Mouse (Mus musculus): ENCODE data around the gene Lhpp. TPM values are rescaled to one million over a fixed set of nuclear protein-coding genes. Genes with fewer than 3 reads are reported as not detected.

Lhpp gene
- polyA plus RNA-seq, 1 experiment: 26.7 TPM

- H3K27me3 ChIP-seq (ENCODE audit: control insufficient read depth, insufficient read depth, low read length): no peaks in the 10 kb centered on the region
- peak; percentile 86 for TF ChIP-seq CTCF (IDR thresholded peaks at IDR 0.05; ENCODE audit: borderline replicate concordance, insufficient read depth, low read depth, low read length)
- TF ChIP-seq POLR2A (IDR thresholded peaks at IDR 0.05; ENCODE audit: borderline replicate concordance, insufficient read depth, low read length): no peak
- 58% methylated on average over 12 of the region's 12 CpGs for WGBS
- H3K27ac ChIP-seq (ENCODE audit: insufficient read depth, low read length): no peak overlapping the region
- peak; percentile 35 to 68 for DNase-seq
- 0 out of 2 replicates have a peak, but pooled peaks cover 4% of the 10 kb centered on the region for H3K4me1 ChIP-seq (ENCODE audit: control insufficient read depth, insufficient read depth, low read length)
- no peak overlapping the region for H3K4me3 ChIP-seq (replicated peaks; ENCODE audit: insufficient read depth, low read depth, low read length)
These were observed 28.1 kb downstream of the Lhpp start for GRCm38 (mm10) chr7:132638446-132639087.

GRCm38 (mm10) chr7:132640946-132641345 is 30.5 kb downstream of the Lhpp start:
- DNase-seq: peak; percentile 28 to 37
- H3K4me1 ChIP-seq (ENCODE audit: control insufficient read depth, insufficient read depth, low read length): 0 out of 2 replicates have a peak, but pooled peaks cover 4% of the 10 kb centered on the region
- H3K4me3 ChIP-seq (replicated peaks; ENCODE audit: insufficient read depth, low read depth, low read length): no peak overlapping the region
- H3K27ac ChIP-seq (ENCODE audit: insufficient read depth, low read length): no peak overlapping the region
- 18% methylated on average over 9 of the region's 9 CpGs for WGBS
- no peaks in the 10 kb centered on the region for H3K27me3 ChIP-seq (ENCODE audit: control insufficient read depth, insufficient read depth, low read length)
- TF ChIP-seq POLR2A (IDR thresholded peaks at IDR 0.05; ENCODE audit: borderline replicate concordance, insufficient read depth, low read length): no peak
- no peak for TF ChIP-seq CTCF (IDR thresholded peaks at IDR 0.05; ENCODE audit: borderline replicate concordance, insufficient read depth, low read depth, low read length)

- Histone ChIP-seq H3K27ac (ENCODE audit: insufficient read depth, low read length) (no peak overlapping the region), H3K27me3 (ENCODE audit: control insufficient read depth, insufficient read depth, low read length) (no peaks in the 10 kb centered on the region), H3K4me1 (ENCODE audit: control insufficient read depth, insufficient read depth, low read length) (0 out of 2 replicates have a peak, but pooled peaks cover 4% of the 10 kb centered on the region), H3K4me3 (replicated peaks; ENCODE audit: insufficient read depth, low read depth, low read length) (no peak overlapping the region)
- TF ChIP-seq CTCF (IDR thresholded peaks at IDR 0.05; ENCODE audit: borderline replicate concordance, insufficient read depth, low read depth, low read length) (no peak), POLR2A (IDR thresholded peaks at IDR 0.05; ENCODE audit: borderline replicate concordance, insufficient read depth, low read length) (no peak)
- 96% methylated on average over 1 of the region's 1 CpGs for WGBS
- no peak for DNase-seq
These were observed 31.2 kb downstream of the Lhpp start for GRCm38 (mm10) chr7:132641606-132642005.

- WGBS: 89% methylated on average over 11 of the region's 11 CpGs
- H3K27me3 ChIP-seq (ENCODE audit: control insufficient read depth, insufficient read depth, low read length): no peaks in the 10 kb centered on the region
- DNase-seq: no peak
- H3K4me1 ChIP-seq (ENCODE audit: control insufficient read depth, insufficient read depth, low read length): no peaks in the 10 kb centered on the region
- TF ChIP-seq CTCF (IDR thresholded peaks at IDR 0.05; ENCODE audit: borderline replicate concordance, insufficient read depth, low read depth, low read length): no peak
- TF ChIP-seq POLR2A (IDR thresholded peaks at IDR 0.05; ENCODE audit: borderline replicate concordance, insufficient read depth, low read length): no peak
- no peak overlapping the region for H3K4me3 ChIP-seq (replicated peaks; ENCODE audit: insufficient read depth, low read depth, low read length)
- H3K27ac ChIP-seq (ENCODE audit: insufficient read depth, low read length): no peak overlapping the region
These were observed 34.3 kb downstream of the Lhpp start for GRCm38 (mm10) chr7:132644605-132645279.

- 96% methylated on average over 1 of the region's 1 CpGs for WGBS
- H3K4me3 ChIP-seq (replicated peaks; ENCODE audit: insufficient read depth, low read depth, low read length): no peak overlapping the region
- H3K27me3 ChIP-seq (ENCODE audit: control insufficient read depth, insufficient read depth, low read length): no peaks in the 10 kb centered on the region
- TF ChIP-seq CTCF (IDR thresholded peaks at IDR 0.05; ENCODE audit: borderline replicate concordance, insufficient read depth, low read depth, low read length) (no peak), POLR2A (IDR thresholded peaks at IDR 0.05; ENCODE audit: borderline replicate concordance, insufficient read depth, low read length) (no peak)
- no peak for DNase-seq
- H3K27ac ChIP-seq (ENCODE audit: insufficient read depth, low read length): no peak overlapping the region
- no peaks in the 10 kb centered on the region for H3K4me1 ChIP-seq (ENCODE audit: control insufficient read depth, insufficient read depth, low read length)
These were observed 36.1 kb downstream of the Lhpp start for GRCm38 (mm10) chr7:132646514-132646913.

GRCm38 (mm10) chr7:132654412-132654811 is 44.0 kb downstream of the Lhpp start:
- Histone ChIP-seq H3K4me1 (ENCODE audit: control insufficient read depth, insufficient read depth, low read length) (peaks cover 15% of the 10 kb centered on the region), H3K4me3 (replicated peaks; ENCODE audit: insufficient read depth, low read depth, low read length) (no peak overlapping the region), H3K27me3 (ENCODE audit: control insufficient read depth, insufficient read depth, low read length) (no peaks in the 10 kb centered on the region), H3K27ac (ENCODE audit: insufficient read depth, low read length) (no peak overlapping the region)
- TF ChIP-seq CTCF (IDR thresholded peaks at IDR 0.05; ENCODE audit: borderline replicate concordance, insufficient read depth, low read depth, low read length): no peak
- no peak for TF ChIP-seq POLR2A (IDR thresholded peaks at IDR 0.05; ENCODE audit: borderline replicate concordance, insufficient read depth, low read length)
- DNase-seq: no peak
- WGBS: 88% methylated on average over 3 of the region's 3 CpGs

GRCm38 (mm10) chr7:132656075-132656474 is 45.6 kb downstream of the Lhpp start:
- peak; percentile 89 to 94 for DNase-seq
- TF ChIP-seq CTCF (IDR thresholded peaks at IDR 0.05; ENCODE audit: borderline replicate concordance, insufficient read depth, low read depth, low read length) (peak; percentile 97), POLR2A (IDR thresholded peaks at IDR 0.05; ENCODE audit: borderline replicate concordance, insufficient read depth, low read length) (no peak)
- Histone ChIP-seq H3K27ac (ENCODE audit: insufficient read depth, low read length) (peak overlapping the region; percentile 23), H3K27me3 (ENCODE audit: control insufficient read depth, insufficient read depth, low read length) (no peaks in the 10 kb centered on the region), H3K4me3 (replicated peaks; ENCODE audit: insufficient read depth, low read depth, low read length) (peak overlapping the region; percentile 11), H3K4me1 (ENCODE audit: control insufficient read depth, insufficient read depth, low read length) (peaks cover 15% of the 10 kb centered on the region)
- WGBS: 7% methylated on average over 9 of the region's 9 CpGs

GRCm38 (mm10) chr7:132656548-132656947 is 46.1 kb downstream of the Lhpp start:
- Histone ChIP-seq H3K4me1 (ENCODE audit: control insufficient read depth, insufficient read depth, low read length) (peaks cover 15% of the 10 kb centered on the region), H3K27ac (ENCODE audit: insufficient read depth, low read length) (peak overlapping the region; percentile 23), H3K4me3 (replicated peaks; ENCODE audit: insufficient read depth, low read depth, low read length) (no peak overlapping the region), H3K27me3 (ENCODE audit: control insufficient read depth, insufficient read depth, low read length) (no peaks in the 10 kb centered on the region)
- 1% methylated on average over 3 of the region's 3 CpGs for WGBS
- peak; percentile 75 for TF ChIP-seq CTCF (IDR thresholded peaks at IDR 0.05; ENCODE audit: borderline replicate concordance, insufficient read depth, low read depth, low read length)
- no peak for TF ChIP-seq POLR2A (IDR thresholded peaks at IDR 0.05; ENCODE audit: borderline replicate concordance, insufficient read depth, low read length)
- peak; percentile 86 to 92 for DNase-seq
